ENCODE assay signal across 8 mouse cellular contexts in genomic region chr4:62525489-62525811, GRCm38 (mm10). TPM values are rescaled to one million over a fixed set of nuclear protein-coding genes. Genes with fewer than 3 reads are reported as not detected.
A peak's percentile ranks its signal among the peaks of the same experiment; 100 is the strongest.
DNase-seq lines count a peak whose midpoint lies in the region; ATAC-seq and TF ChIP-seq lines count a peak whose summit lies in the region.

No protein-coding gene starts in this region.

- no peak for TF ChIP-seq POLR2A in CH12.LX (IDR thresholded peaks at IDR 0.05; ENCODE audit: low read depth, low read length)

- no peak; the same call in 1 of the 2 replicates for ATAC-seq in forebrain, embryonic 15.5 days (replicated peaks)
- ATAC-seq in liver, embryonic 16.5 days (ENCODE audit: low read depth) = no peak

- peaks cover 5% of the 10 kb centered on the region for H3K79me2 ChIP-seq in CH12.LX (replicated peaks; ENCODE audit: control insufficient read depth, extremely low read depth, insufficient read depth, poor library complexity, severe bottlenecking)

- H3K4me3 ChIP-seq in heart, embryonic 10.5 days = peak overlapping the region; percentile 94
- peak overlapping the region in 2 of 3 experiments; percentile 47 to 92 for H3K4me3 ChIP-seq in CH12.LX (replicated peaks in 1 of 3; ENCODE audit: low read depth in 2 of 3, low read length in 2 of 3, poor library complexity in 1 of 3)
- peak overlapping the region; percentile 81 for H3K4me3 ChIP-seq in forebrain, embryonic 15.5 days
- H3K4me3 ChIP-seq in liver, embryonic 16.5 days (ENCODE audit: low read depth, low read length) = peak overlapping the region; percentile 83

- H3K27me3 ChIP-seq in heart, embryonic 10.5 days (ENCODE audit: insufficient read depth, poor library complexity, severe bottlenecking) = no peaks in the 10 kb centered on the region
- peaks cover 28% of the 10 kb centered on the region for H3K27me3 ChIP-seq in CH12.LX (replicated peaks)
- no peaks in the 10 kb centered on the region for H3K27me3 ChIP-seq in forebrain, embryonic 15.5 days
- no peaks in the 10 kb centered on the region for H3K27me3 ChIP-seq in liver, embryonic 16.5 days (ENCODE audit: control insufficient read depth, insufficient read depth, low read depth, low read length)

- H3K4me2 ChIP-seq in CH12.LX (ENCODE audit: insufficient read depth, low read depth, poor library complexity, severe bottlenecking) = 0 out of 2 replicates have a peak overlapping the region, but pooled peaks have one; percentile 33
- H3K4me2 ChIP-seq in forebrain, embryonic 15.5 days (replicated peaks) = peak overlapping the region; percentile 92
- H3K4me2 ChIP-seq in liver, embryonic 16.5 days (ENCODE audit: low read depth, low read length) = peak overlapping the region; percentile 62

- in situ Hi-C loops in CH12.LX (cut with MboI; ENCODE audit: low pct_ligation_motif_present, low pct_unique_long_range_greater_than_20kb, low sequenced_read_pairs) = no loop called here

- H3K9ac ChIP-seq in CH12.LX (ENCODE audit: insufficient read depth, low read depth) = no peak overlapping the region
- H3K9ac ChIP-seq in forebrain, embryonic 15.5 days (replicated peaks) = peak overlapping the region; percentile 84
- no peak overlapping the region for H3K9ac ChIP-seq in liver, embryonic 16.5 days (ENCODE audit: low read depth, low read length)

- TF ChIP-seq EP300 in CH12.LX (IDR thresholded peaks at IDR 0.05; ENCODE audit: low read length) = no peak

- WGBS in heart, embryonic 10.5 days = under 1% methylated on average over 10 of the region's 10 CpGs
- WGBS in forebrain, embryonic 15.5 days = 0% methylated on average over 10 of the region's 10 CpGs
- WGBS in liver, embryonic 16.5 days (ENCODE audit: insufficient replicate concordance) = 2% methylated on average over 10 of the region's 10 CpGs

- DNase-seq in heart, embryonic 10.5 days (ENCODE audit: low spot score) = no peak
- DNase-seq in heart, adult 18-20 months = no peak
- DNase-seq in CH12.LX (ENCODE audit: extremely low read depth) = no peak
- no peak for DNase-seq in cerebellum, postnatal 14 days
- no peak for DNase-seq in right cerebral cortex, adult 18-20 months
- DNase-seq in yolk sac, embryonic 10.5 days (ENCODE audit: low spot score) = no peak

- no peak for TF ChIP-seq RAD21 in CH12.LX (IDR thresholded peaks at IDR 0.05; ENCODE audit: low read depth, low read length)

- H3K27ac ChIP-seq in heart, embryonic 10.5 days = peak overlapping the region; percentile 96
- no peak overlapping the region for H3K27ac ChIP-seq in CH12.LX (ENCODE audit: insufficient read depth, low read depth)
- H3K27ac ChIP-seq in forebrain, embryonic 15.5 days (replicated peaks) = peak overlapping the region; percentile 98; the same call in 1 of the 2 replicates
- no peak overlapping the region for H3K27ac ChIP-seq in liver, embryonic 16.5 days (ENCODE audit: low read length)

- peaks cover 13% of the 10 kb centered on the region for H3K4me1 ChIP-seq in heart, embryonic 10.5 days
- H3K4me1 ChIP-seq in CH12.LX (ENCODE audit: control insufficient read depth in 1 of 2, insufficient read depth in 2 of 2) = peaks cover 10 to 32% of the 10 kb centered on the region in 2 experiments
- peaks cover 15% of the 10 kb centered on the region for H3K4me1 ChIP-seq in forebrain, embryonic 15.5 days
- H3K4me1 ChIP-seq in liver, embryonic 16.5 days (ENCODE audit: control insufficient read depth, low read depth, low read length) = peaks cover 24% of the 10 kb centered on the region

- TF ChIP-seq CTCF in CH12.LX (conservative IDR thresholded peaks at IDR 0.05 in 1 of 2, IDR thresholded peaks at IDR 0.05 in 1 of 2; ENCODE audit: low read depth in 2 of 2, low read length in 2 of 2) = no peak

- H3K9me3 ChIP-seq in heart, embryonic 10.5 days = no peaks in the 10 kb centered on the region
- H3K9me3 ChIP-seq in CH12.LX (replicated peaks; ENCODE audit: low read length) = no peaks in the 10 kb centered on the region
- H3K9me3 ChIP-seq in forebrain, embryonic 15.5 days = no peaks in the 10 kb centered on the region
- no peaks in the 10 kb centered on the region for H3K9me3 ChIP-seq in liver, embryonic 16.5 days (replicated peaks; ENCODE audit: control insufficient read depth, low read length)

- peaks cover 18% of the 10 kb centered on the region for H3K36me3 ChIP-seq in heart, embryonic 10.5 days
- H3K36me3 ChIP-seq in CH12.LX (replicated peaks in 1 of 2; ENCODE audit: control insufficient read depth in 1 of 2, insufficient read depth in 1 of 2, low read length in 1 of 2) = peaks cover 4 to 19% of the 10 kb centered on the region in 2 experiments
- H3K36me3 ChIP-seq in forebrain, embryonic 15.5 days = peaks cover 4% of the 10 kb centered on the region
- no peaks in the 10 kb centered on the region; the same call in 1 of the 2 replicates for H3K36me3 ChIP-seq in liver, embryonic 16.5 days (ENCODE audit: control insufficient read depth, insufficient read depth)

- dilution Hi-C loops in CH12.LX (cut with MboI; ENCODE audit: extremely low pct_ligation_motif_present, extremely low pct_unique_long_range_greater_than_20kb, low sequenced_read_pairs) = no loop called here

TF ChIP-seq in CH12.LX, 34 proteins besides CTCF, POLR2A, EP300 and RAD21:
- TF ChIP-seq ETS1 (conservative IDR thresholded peaks at IDR 0.05; ENCODE audit: low read depth, low read length) (no peak), TBP (conservative IDR thresholded peaks at IDR 0.05; ENCODE audit: low read depth, low read length) (peak; percentile 75; the same call in 1 of the 2 replicates), JUND (conservative IDR thresholded peaks at IDR 0.05; ENCODE audit: low read depth, low read length) (no peak)

RNA-seq across cellular contexts. Expression of gene 4933430I17Rik, which starts 0.3 kb away (rescaled TPM):
- polyA plus RNA-seq in heart, embryonic 10.5 days (2016; fragmentation: Nextera tagmentation; extraction: Ambion mirVana) = 0.36 and 0.49 TPM in 2 replicates
- not detected for total RNA-seq in heart, adult 18-20 months (2021)
- total RNA-seq in CH12.LX (2012; rRNA removed) (0.21 and 0.30 TPM in 2 replicates), CH12.LX (2014; rRNA removed) (0.34 and 0.52 TPM in 2 replicates)
- 1.8 and 1.9 TPM in 2 replicates for polyA plus RNA-seq in CH12.LX (2012; ENCODE audit: insufficient read length, low read depth)
- 0.60 and 0.79 TPM in 2 replicates for polyA plus RNA-seq in forebrain, embryonic 15.5 days (2015; fragmentation: Nextera tagmentation; extraction: Ambion mirVana)
- 0.06 TPM in 2 replicates for polyA plus RNA-seq in liver, embryonic 16.5 days (2015; fragmentation: Nextera tagmentation; extraction: Ambion mirVana)

RNA-seq across cellular contexts. Expression of gene Pole3, which starts 0.6 kb away (rescaled TPM):
- 72.1 and 87.4 TPM in 2 replicates for polyA plus RNA-seq in heart, embryonic 10.5 days (2016; fragmentation: Nextera tagmentation; extraction: Ambion mirVana)
- 10 to 100 TPM; 17.7 to 19.5 TPM for total RNA-seq in heart, adult 18-20 months (2021)
- 32.1 and 43.7 TPM in 2 replicates for total RNA-seq in CH12.LX (2012; rRNA removed)
- total RNA-seq in CH12.LX (2014; rRNA removed) = 69.8 and 74.6 TPM in 2 replicates
- 87.5 and 98.9 TPM in 2 replicates for polyA plus RNA-seq in CH12.LX (2012; ENCODE audit: insufficient read length, low read depth)
- 83.9 and 88.4 TPM in 2 replicates for polyA plus RNA-seq in forebrain, embryonic 15.5 days (2015; fragmentation: Nextera tagmentation; extraction: Ambion mirVana)
- 44.8 and 48.9 TPM in 2 replicates for polyA plus RNA-seq in liver, embryonic 16.5 days (2015; fragmentation: Nextera tagmentation; extraction: Ambion mirVana)

RNA-seq across cellular contexts. Expression of gene Alad, which starts 5.7 kb away (rescaled TPM):
- 144 and 157 TPM in 2 replicates for polyA plus RNA-seq in heart, embryonic 10.5 days (2016; fragmentation: Nextera tagmentation; extraction: Ambion mirVana)
- 10 to 100 TPM; 75.4 to 87.1 TPM for total RNA-seq in heart, adult 18-20 months (2021)
- 79.0 and 84.2 TPM in 2 replicates for total RNA-seq in CH12.LX (2012; rRNA removed)
- total RNA-seq in CH12.LX (2014; rRNA removed) = 33.3 and 35.1 TPM in 2 replicates
- 71.5 and 78.2 TPM in 2 replicates for polyA plus RNA-seq in CH12.LX (2012; ENCODE audit: insufficient read length, low read depth)
- 63.3 and 64.3 TPM in 2 replicates for polyA plus RNA-seq in forebrain, embryonic 15.5 days (2015; fragmentation: Nextera tagmentation; extraction: Ambion mirVana)
- 516 and 530 TPM in 2 replicates for polyA plus RNA-seq in liver, embryonic 16.5 days (2015; fragmentation: Nextera tagmentation; extraction: Ambion mirVana)

RNA-seq across cellular contexts. Expression of gene Hdhd3, which starts 22.2 kb away (rescaled TPM):
- 7.0 and 10.1 TPM in 2 replicates for polyA plus RNA-seq in heart, embryonic 10.5 days (2016; fragmentation: Nextera tagmentation; extraction: Ambion mirVana)
- 1 to 10 TPM; 3.4 to 4.0 TPM for total RNA-seq in heart, adult 18-20 months (2021)
- total RNA-seq in CH12.LX (2012; rRNA removed) (4.7 and 6.1 TPM in 2 replicates), CH12.LX (2014; rRNA removed) (2.9 and 4.5 TPM in 2 replicates)
- 4.7 and 5.3 TPM in 2 replicates for polyA plus RNA-seq in CH12.LX (2012; ENCODE audit: insufficient read length, low read depth)
- polyA plus RNA-seq in forebrain, embryonic 15.5 days (2015; fragmentation: Nextera tagmentation; extraction: Ambion mirVana) = 10.8 TPM in 2 replicates
- polyA plus RNA-seq in liver, embryonic 16.5 days (2015; fragmentation: Nextera tagmentation; extraction: Ambion mirVana) = 9.0 and 9.5 TPM in 2 replicates

RNA-seq across cellular contexts. Expression of gene Rgs3, which starts 34.2 kb away (rescaled TPM):
- polyA plus RNA-seq in heart, embryonic 10.5 days (2016; fragmentation: Nextera tagmentation; extraction: Ambion mirVana) = 61.4 and 65.4 TPM in 2 replicates
- total RNA-seq in heart, adult 18-20 months (2021) = 10 to 100 TPM; 21.5 to 25.9 TPM
- total RNA-seq in CH12.LX (2012; rRNA removed) (2.0 and 3.3 TPM in 2 replicates), CH12.LX (2014; rRNA removed) (3.4 and 3.5 TPM in 2 replicates)
- 5.1 and 6.0 TPM in 2 replicates for polyA plus RNA-seq in CH12.LX (2012; ENCODE audit: insufficient read length, low read depth)
- polyA plus RNA-seq in forebrain, embryonic 15.5 days (2015; fragmentation: Nextera tagmentation; extraction: Ambion mirVana) = 46.7 and 53.4 TPM in 2 replicates
- polyA plus RNA-seq in liver, embryonic 16.5 days (2015; fragmentation: Nextera tagmentation; extraction: Ambion mirVana) = 5.5 and 7.0 TPM in 2 replicates

Comparison
In these comparisons a context has a peak if more than half of its experiments do, and no peak if none do; other contexts are left out.
1. H3K27ac ChIP-seq: peak in heart, embryonic 10.5 days (single experiment) and forebrain, embryonic 15.5 days (single experiment); none in CH12.LX (single experiment) and liver, embryonic 16.5 days (single experiment).
2. H3K4me2 ChIP-seq: peak in every context shown above with its lines; median percentile 92 in forebrain, embryonic 15.5 days; 62 in liver, embryonic 16.5 days; 33 in CH12.LX.
3. Peak in every context shown above with its lines, with median percentiles within 50 percentile points of each other: H3K4me3 ChIP-seq.